12 mouse cellular contexts compared by ENCODE assay signal in genomic region chr9:90145788-90146187, GRCm38 (mm10). TPM values are rescaled to one million over a fixed set of nuclear protein-coding genes. Genes with fewer than 3 reads are reported as not detected.
DNase-seq lines count a peak whose midpoint lies in the region; ATAC-seq and TF ChIP-seq lines count a peak whose summit lies in the region.
"Had no signal": no experiment of that assay in that cellular context is flagged by ENCODE, and none has a peak within 500 bp of the region (broad histone marks: within the 10 kb centered on the region; RNA-seq: fewer than 3 reads in every experiment).

No protein-coding gene starts in this region.

- H3K36me3 ChIP-seq in lung, embryonic 16.5 days (ENCODE audit: control insufficient read depth, insufficient read depth, low read length): no peaks in the 10 kb centered on the region
- no peaks in the 10 kb centered on the region for H3K36me3 ChIP-seq in heart, embryonic 16.5 days (ENCODE audit: control insufficient read depth, insufficient read depth)
- H3K36me3 ChIP-seq in testis, adult 2 months (ENCODE audit: control insufficient read depth, insufficient read depth, low read length): no peaks in the 10 kb centered on the region
- H3K36me3 ChIP-seq: forebrain, embryonic 12.5 days had no signal

- peak; percentile 69; the same call in 1 of the 2 replicates for ATAC-seq in lung, embryonic 16.5 days (ENCODE audit: low read depth)
- peak; percentile 28; the same call in 1 of the 2 replicates for ATAC-seq in heart, embryonic 16.5 days (replicated peaks; ENCODE audit: extremely low read depth, insufficient read depth, low FRiP score)

- H3K27ac ChIP-seq in lung, embryonic 16.5 days (ENCODE audit: low read length): no peak overlapping the region
- H3K27ac ChIP-seq in heart, embryonic 16.5 days (ENCODE audit: low read length): no peak overlapping the region
- H3K27ac ChIP-seq in testis, adult 2 months (ENCODE audit: control insufficient read depth, insufficient read depth, low read depth, low read length): peak overlapping the region; percentile 64
- H3K27ac ChIP-seq: forebrain, embryonic 12.5 days; hindbrain, embryonic 14.5 days; left cerebral cortex, adult 2 months had no signal

- no peaks in the 10 kb centered on the region for H3K4me1 ChIP-seq in lung, embryonic 16.5 days (replicated peaks; ENCODE audit: control insufficient read depth, insufficient read depth, low read length)
- H3K4me1 ChIP-seq in heart, embryonic 16.5 days (ENCODE audit: control insufficient read depth, insufficient read depth, low read length): peaks cover 7% of the 10 kb centered on the region
- peaks cover 4% of the 10 kb centered on the region for H3K4me1 ChIP-seq in testis, adult 2 months (ENCODE audit: control insufficient read depth, insufficient read depth, low read length)
- H3K4me1 ChIP-seq: forebrain, embryonic 12.5 days had no signal

- no peak overlapping the region for H3K4me3 ChIP-seq in lung, embryonic 16.5 days (ENCODE audit: low read length)
- H3K4me3 ChIP-seq in heart, embryonic 16.5 days (ENCODE audit: low read length): no peak overlapping the region
- no peak overlapping the region for H3K4me3 ChIP-seq in testis, adult 2 months (ENCODE audit: control insufficient read depth, low read depth, low read length)
- H3K4me3 ChIP-seq: forebrain, embryonic 12.5 days; left cerebral cortex, adult 2 months had no signal

- H3K9me3 ChIP-seq in lung, embryonic 16.5 days (ENCODE audit: control insufficient read depth, low read length): no peaks in the 10 kb centered on the region
- H3K9me3 ChIP-seq in heart, embryonic 16.5 days (replicated peaks; ENCODE audit: control insufficient read depth, low read length): no peaks in the 10 kb centered on the region
- H3K9me3 ChIP-seq: forebrain, embryonic 12.5 days had no signal

- no peak for TF ChIP-seq POLR2A in testis, adult 2 months (IDR thresholded peaks at IDR 0.05; ENCODE audit: control insufficient read depth, low read depth, low read length)

- DNase-seq in lung, adult 18-20 months: no peak
- DNase-seq in adrenal gland, postnatal 36 days: peak; percentile 88 to 90
- no peak for DNase-seq in layer of hippocampus, adult 11-12 months (ENCODE audit: low spot score)
- no peak for DNase-seq in right cerebral cortex, postnatal 10 days (ENCODE audit: low spot score in 2 of 2)

- no peak overlapping the region for H3K9ac ChIP-seq in lung, embryonic 16.5 days (ENCODE audit: low read length)
- no peak overlapping the region for H3K9ac ChIP-seq in heart, embryonic 16.5 days (ENCODE audit: low read length)
- H3K9ac ChIP-seq: forebrain, embryonic 12.5 days; hindbrain, embryonic 14.5 days had no signal

- no peaks in the 10 kb centered on the region for H3K27me3 ChIP-seq in lung, embryonic 16.5 days (ENCODE audit: control insufficient read depth, insufficient read depth, low read depth, low read length)
- no peaks in the 10 kb centered on the region for H3K27me3 ChIP-seq in heart, embryonic 16.5 days (ENCODE audit: control insufficient read depth, insufficient read depth, low read length)
- no peaks in the 10 kb centered on the region for H3K27me3 ChIP-seq in testis, adult 2 months (ENCODE audit: control insufficient read depth, insufficient read depth, low read length)
- H3K27me3 ChIP-seq: forebrain, embryonic 12.5 days had no signal

- no peak for TF ChIP-seq CTCF in testis, adult 2 months (IDR thresholded peaks at IDR 0.05; ENCODE audit: control insufficient read depth, insufficient read depth, insufficient replicate concordance, low read depth, low read length)

- H3K4me2 ChIP-seq in lung, embryonic 16.5 days (ENCODE audit: low read depth, low read length): no peak overlapping the region
- H3K4me2 ChIP-seq in heart, embryonic 16.5 days (ENCODE audit: low read depth, low read length): no peak overlapping the region
- H3K4me2 ChIP-seq: forebrain, embryonic 12.5 days; hindbrain, embryonic 14.5 days had no signal

- WGBS in lung, embryonic 16.5 days: 31% methylated on average over 2 of the region's 2 CpGs
- 20% methylated on average over 2 of the region's 2 CpGs for WGBS in heart, embryonic 16.5 days

RNA-seq across cellular contexts. Expression of gene Adamts7, which starts 17.1 kb away (rescaled TPM):
- 17.5 and 18.7 TPM in 2 replicates for polyA plus RNA-seq in lung, embryonic 16.5 days (2015; fragmentation: Nextera tagmentation; extraction: Ambion mirVana)
- 1 to 10 TPM; 4.6 to 6.9 TPM for total RNA-seq in adrenal gland, postnatal 36 days (2021)
- 8.7 and 9.3 TPM in 2 replicates for polyA plus RNA-seq in heart, embryonic 16.5 days (2015; fragmentation: Nextera tagmentation; extraction: Ambion mirVana)
- 5.3 and 5.7 TPM in 2 replicates for polyA plus RNA-seq in testis, adult 2 months (2012; rRNA removed)
- total RNA-seq: common myeloid progenitor, adult 5-6 weeks; monocyte, adult 5-6 weeks had no signal

RNA-seq across cellular contexts. Expression of gene Morf4l1, which starts 31.2 kb away (rescaled TPM):
- polyA plus RNA-seq in lung, embryonic 16.5 days (2015; fragmentation: Nextera tagmentation; extraction: Ambion mirVana): 400 and 424 TPM in 2 replicates
- total RNA-seq in adrenal gland, postnatal 36 days (2021): 100 to 1,000 TPM; 341 to 364 TPM
- 294 and 363 TPM in 2 replicates for polyA plus RNA-seq in heart, embryonic 16.5 days (2015; fragmentation: Nextera tagmentation; extraction: Ambion mirVana)
- 594 and 775 TPM in 2 replicates for polyA plus RNA-seq in testis, adult 2 months (2012; rRNA removed)

Comparison
In these comparisons a context has a peak if more than half of its experiments do, and no peak if none do; other contexts are left out.
1. DNase-seq: peak in adrenal gland, postnatal 36 days (2 of 2); none in lung, adult 18-20 months (0 of 2), layer of hippocampus, adult 11-12 months (single experiment) and right cerebral cortex, postnatal 10 days (0 of 2).